Comparison of ENCODE assay signal across 26 mouse cellular contexts in the genomic region with DNA sequence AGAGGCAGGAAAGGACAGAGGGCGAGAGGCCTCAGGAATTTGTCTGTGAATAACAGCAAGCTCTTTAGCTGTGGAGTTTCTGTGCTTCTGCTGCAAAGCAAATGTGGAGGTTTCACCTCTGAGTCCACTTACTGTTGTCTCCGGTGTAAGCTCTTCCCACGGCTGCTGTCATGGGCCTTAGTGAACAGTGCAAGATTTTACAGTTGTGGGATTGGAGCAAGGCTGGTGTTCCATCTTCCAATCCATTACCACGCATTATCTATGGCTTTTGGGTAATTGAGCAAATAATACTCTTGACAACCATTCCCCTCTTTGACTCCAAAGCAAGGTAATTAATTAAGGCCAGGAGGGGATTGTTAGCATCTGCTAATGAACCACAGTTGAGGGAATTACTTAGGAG. TPM values are rescaled to one million over a fixed set of nuclear protein-coding genes. Genes with fewer than 3 reads are reported as not detected.
"Had no signal": no experiment of that assay in that cellular context is flagged by ENCODE, and none has a peak within 500 bp of the region (broad histone marks: within the 10 kb centered on the region; RNA-seq: fewer than 3 reads in every experiment).

No protein-coding gene starts in this region.

- H3K4me1 ChIP-seq: kidney, embryonic 15.5 days; limb, embryonic 10.5 days; limb, embryonic 13.5 days; liver, embryonic 12.5 days; liver, embryonic 15.5 days; lung, embryonic 15.5 days; midbrain, embryonic 10.5 days had no signal

- H3K27ac ChIP-seq: kidney, embryonic 15.5 days; layer of hippocampus, adult 2 months; limb, embryonic 10.5 days; limb, embryonic 13.5 days; liver, embryonic 12.5 days; liver, embryonic 15.5 days; lung, embryonic 15.5 days; midbrain, embryonic 10.5 days; stomach, postnatal 0 days had no signal

- ATAC-seq: liver, embryonic 12.5 days had no signal

- H3K9ac ChIP-seq: kidney, embryonic 15.5 days; limb, embryonic 13.5 days; liver, embryonic 12.5 days; liver, embryonic 15.5 days; lung, embryonic 15.5 days had no signal

- H3K4me3 ChIP-seq: kidney, embryonic 15.5 days; layer of hippocampus, adult 2 months; limb, embryonic 10.5 days; limb, embryonic 13.5 days; liver, embryonic 12.5 days; liver, embryonic 15.5 days; lung, embryonic 15.5 days; megakaryocyte, embryonic 14.5 days; midbrain, embryonic 10.5 days had no signal

- H3K4me2 ChIP-seq: kidney, embryonic 15.5 days; limb, embryonic 13.5 days; liver, embryonic 12.5 days; liver, embryonic 15.5 days; lung, embryonic 15.5 days had no signal

- H3K27me3 ChIP-seq: kidney, embryonic 15.5 days; limb, embryonic 13.5 days; liver, embryonic 12.5 days; liver, embryonic 15.5 days; lung, embryonic 15.5 days; megakaryocyte, embryonic 14.5 days had no signal

- H3K36me3 ChIP-seq: kidney, embryonic 15.5 days; limb, embryonic 10.5 days; limb, embryonic 13.5 days; liver, embryonic 12.5 days; liver, embryonic 15.5 days; lung, embryonic 15.5 days; midbrain, embryonic 10.5 days had no signal

- H3K9me3 ChIP-seq: limb, embryonic 10.5 days; liver, embryonic 12.5 days; liver, embryonic 15.5 days; lung, embryonic 15.5 days; midbrain, embryonic 10.5 days had no signal

- DNase-seq: kidney, adult 11 months; kidney, adult 8-10 months; kidney, postnatal 10 days; kidney, postnatal 36 days; layer of hippocampus, adult 9-11 months; liver; lung, adult 18-20 months; lung, postnatal 10 days; lung, postnatal 36 days; midbrain, embryonic 14.5 days; right cerebral cortex, adult 18-20 months; right cerebral cortex, postnatal 14 days; right cerebral cortex, postnatal 4 days; thymus, adult 2 months; thymus, postnatal 14 days; thymus, postnatal 4 days had no signal

RNA-seq across cellular contexts. Expression of a gene that starts 58.2 kb away (rescaled TPM):
- polyA plus RNA-seq: liver, embryonic 12.5 days had no signal
